Mouse (Mus musculus) liver, postnatal 0 days (tissue): ENCODE measurements around the gene Casz1. TPM values are rescaled to one million over a fixed set of nuclear protein-coding genes. Genes with fewer than 3 reads are reported as not detected.

ENCODE experiments used
- ATAC-seq: fragments of 200-750 bp; cut with Nextera tagmentation; 2 replicates; pipeline ENCODE4 v1.8.0; 2017; ENCODE audit warnings: mild to moderate bottlenecking, moderate library complexity
- DNase-seq: peaks from one replicate; pipeline ENCODE4 v3.0.0-alpha.2; 2016
- H3K27ac ChIP-seq: fragments of 300-500 bp; sonication (generic); 2 replicates; pipeline ENCODE4 v1.5.1; 2014; ENCODE audit warnings: antibody characterized with exemption, moderate library complexity, mild to moderate bottlenecking, low read depth
- H3K27me3 ChIP-seq: fragments of 300-500 bp; sonication (generic); 2 replicates; pipeline ENCODE4 v1.6.1; 2014; ENCODE audit warnings: low read length, control low read depth, mixed read lengths; ENCODE audit not compliant: insufficient read depth
- H3K36me3 ChIP-seq: fragments of 300-500 bp; sonication (generic); replicated peaks from 2 replicates; pipeline ENCODE4 v1.6.1; 2014; ENCODE audit warnings: mild to moderate bottlenecking, control low read depth, low read length, moderate library complexity, mixed read lengths; ENCODE audit not compliant: insufficient read depth
- H3K4me1 ChIP-seq: fragments of 300-500 bp; sonication (generic); 2 replicates; pipeline ENCODE4 v1.6.1; 2014; ENCODE audit warnings: antibody characterized with exemption, mild to moderate bottlenecking, control low read depth; ENCODE audit not compliant: insufficient read depth
- H3K4me2 ChIP-seq: fragments of 300-500 bp; sonication (generic); 2 replicates; pipeline ENCODE4 v1.6.1; 2014; ENCODE audit warnings: low read depth, mild to moderate bottlenecking, low read length, moderate library complexity, mixed read lengths
- H3K4me3 ChIP-seq: fragments of 300-500 bp; sonication (generic); 2 replicates; pipeline ENCODE4 v1.5.1; 2014; ENCODE audit warnings: low read depth, low read length
- H3K9ac ChIP-seq: fragments of 300-500 bp; sonication (generic); replicated peaks from 2 replicates; pipeline ENCODE4 v1.6.1; 2014; ENCODE audit warnings: mild to moderate bottlenecking, moderate library complexity
- H3K9me3 ChIP-seq: fragments of 300-500 bp; sonication (generic); 2 replicates; pipeline ENCODE4 v1.6.1; 2016; ENCODE audit warnings: mild to moderate bottlenecking, control low read depth, low read length, mixed read lengths
- CTCF ChIP-seq: sonication (generic); IDR thresholded peaks from 2 replicates; pipeline ENCODE4 v1.5.1; 2016; ENCODE audit warnings: antibody characterized with exemption, low read depth
- EP300 ChIP-seq: IDR thresholded peaks from 2 replicates; pipeline ENCODE4 v1.6.1; 2016; ENCODE audit warnings: antibody characterized with exemption, low read depth, mild to moderate bottlenecking
- WGBS: fragments of 180-500 bp; shearing (Covaris S2); extraction: QIAGEN DNeasy Blood & Tissue Kit; methylation state at CpG from one replicate; pipeline ENCODE4 v1.1.7; 2014; ENCODE audit not compliant: insufficient replicate concordance; 5-methylcytosine and 5-hydroxymethylcytosine counted together
- polyA plus RNA-seq: library from polyadenylated mRNA; unstranded; fragments of >200 nt; fragmentation: Nextera tagmentation; extraction: Ambion mirVana; gene quantifications from 2 replicates; pipeline ENCODE4 v1.2.1, GENCODE M21; 2015

The Casz1 gene
- polyA plus RNA-seq, 1 experiment from 2014 or later = 0.43 TPM

DNA sequence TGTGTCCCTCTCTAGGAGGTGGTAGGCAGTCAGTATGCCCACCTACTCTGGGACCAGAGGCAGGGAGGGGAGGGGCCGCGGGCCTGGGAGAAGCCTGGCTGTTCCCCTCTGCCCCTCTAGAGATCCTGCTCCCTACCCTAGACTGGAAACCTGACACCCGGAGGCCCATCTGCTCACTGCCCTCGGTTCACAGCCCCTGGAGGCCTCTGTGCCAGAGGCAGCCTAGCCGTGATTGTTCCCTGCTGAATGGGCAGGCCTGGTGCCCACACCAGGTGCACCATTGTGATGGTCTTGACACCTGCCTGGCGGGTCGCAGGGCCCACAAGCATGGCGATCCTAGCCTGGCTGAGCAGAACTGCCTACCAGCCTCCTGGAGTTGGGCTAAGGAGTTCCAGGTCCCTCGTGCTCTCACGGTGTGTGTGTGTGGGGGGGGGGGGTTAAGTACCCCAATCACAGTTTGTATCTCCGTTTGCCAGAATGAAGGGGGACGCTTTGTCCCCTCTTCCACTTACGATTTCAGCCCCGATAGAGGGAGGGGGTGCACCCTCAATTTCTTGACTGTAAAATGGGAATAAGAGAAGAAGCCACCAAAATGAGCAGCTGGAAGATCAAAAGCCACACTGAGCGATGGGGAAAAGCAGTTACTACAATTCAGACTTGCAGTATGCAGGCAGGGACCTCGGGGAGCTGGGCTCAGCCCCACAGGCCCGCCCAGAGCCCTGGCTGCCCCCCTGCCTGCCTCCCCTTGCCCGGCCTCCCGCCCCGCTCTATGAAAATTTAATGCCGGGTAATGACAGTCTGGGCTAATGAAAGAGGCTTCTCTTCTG lies 33.4 kb upstream of the Casz1 start:
- WGBS = 12% methylated on average over 21 of the region's 21 CpGs
- Histone ChIP-seq H3K4me3 (no peak overlapping the region), H3K27ac (no peak overlapping the region), H3K27me3 (peaks cover 24% of the 10 kb centered on the region), H3K9me3 (no peaks in the 10 kb centered on the region), H3K9ac (no peak overlapping the region), H3K4me1 (no peaks in the 10 kb centered on the region), H3K36me3 (no peaks in the 10 kb centered on the region), H3K4me2 (no peak overlapping the region)
- no peak for DNase-seq
- TF ChIP-seq CTCF (no peak), EP300 (no peak)
- ATAC-seq = no peak

DNA sequence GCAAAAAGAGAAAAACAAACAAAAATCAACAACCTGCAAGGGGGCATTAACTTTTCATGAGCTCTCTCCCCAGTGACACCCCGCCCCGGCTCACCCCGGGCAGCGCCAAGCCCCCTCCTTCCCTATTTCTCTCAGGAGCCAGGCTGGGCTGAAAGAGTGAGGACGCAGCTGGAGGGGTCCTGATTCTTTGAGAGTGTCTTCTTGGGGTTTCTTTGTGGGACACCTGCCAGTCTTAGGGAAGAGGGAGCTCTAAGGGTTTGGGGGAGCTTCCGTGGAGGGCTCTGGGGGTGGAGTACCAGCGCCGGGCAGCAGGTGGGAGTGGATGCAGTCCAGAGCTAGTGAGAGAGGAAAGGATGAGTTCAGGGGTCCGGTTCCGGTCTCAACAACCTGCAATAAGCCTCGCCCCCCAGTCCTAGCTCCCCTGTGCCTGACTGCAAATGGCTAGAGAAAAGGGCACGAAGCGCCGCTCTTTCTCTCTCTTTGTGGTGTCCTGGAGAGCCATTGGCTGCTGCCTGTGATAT lies 32.8 kb upstream of the Casz1 start:
- Histone ChIP-seq H3K4me3 (no peak overlapping the region), H3K4me1 (no peaks in the 10 kb centered on the region), H3K27me3 (peaks cover 24% of the 10 kb centered on the region), H3K4me2 (no peak overlapping the region), H3K9ac (no peak overlapping the region), H3K36me3 (no peaks in the 10 kb centered on the region), H3K9me3 (no peaks in the 10 kb centered on the region), H3K27ac (no peak overlapping the region)
- DNase-seq (no peak), ATAC-seq (no peak)
- 12% methylated on average over 14 of the region's 14 CpGs for WGBS
- TF ChIP-seq EP300 (no peak), CTCF (no peak)

DNA sequence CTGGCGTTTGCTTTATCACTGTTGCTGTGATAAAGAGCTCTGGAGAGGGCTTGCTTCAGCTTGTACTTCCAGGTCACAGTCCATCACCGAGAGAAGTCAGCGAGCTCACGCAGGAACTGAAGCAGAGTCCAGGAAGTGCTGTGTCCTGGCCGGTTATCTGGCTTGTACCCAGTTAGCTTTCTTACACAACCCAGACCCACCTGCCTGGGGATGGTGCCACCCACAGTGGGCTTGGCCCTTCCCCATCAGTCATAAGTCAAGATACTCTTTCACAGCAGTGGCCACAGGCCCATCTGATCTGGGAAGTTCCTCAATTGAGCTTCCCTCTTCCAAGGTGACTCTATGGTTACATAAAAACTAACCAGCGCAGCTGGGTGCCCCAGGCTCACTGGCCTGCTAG lies 31.6 kb upstream of the Casz1 start:
- Histone ChIP-seq H3K27me3 (peaks cover 24% of the 10 kb centered on the region), H3K9me3 (no peaks in the 10 kb centered on the region), H3K27ac (no peak overlapping the region), H3K9ac (no peak overlapping the region), H3K4me3 (no peak overlapping the region), H3K36me3 (no peaks in the 10 kb centered on the region), H3K4me1 (no peaks in the 10 kb centered on the region), H3K4me2 (no peak overlapping the region)
- no peak for TF ChIP-seq CTCF
- no peak for TF ChIP-seq EP300
- no peak for DNase-seq
- ATAC-seq = no peak
- 37% methylated on average over 6 of the region's 6 CpGs for WGBS

DNA sequence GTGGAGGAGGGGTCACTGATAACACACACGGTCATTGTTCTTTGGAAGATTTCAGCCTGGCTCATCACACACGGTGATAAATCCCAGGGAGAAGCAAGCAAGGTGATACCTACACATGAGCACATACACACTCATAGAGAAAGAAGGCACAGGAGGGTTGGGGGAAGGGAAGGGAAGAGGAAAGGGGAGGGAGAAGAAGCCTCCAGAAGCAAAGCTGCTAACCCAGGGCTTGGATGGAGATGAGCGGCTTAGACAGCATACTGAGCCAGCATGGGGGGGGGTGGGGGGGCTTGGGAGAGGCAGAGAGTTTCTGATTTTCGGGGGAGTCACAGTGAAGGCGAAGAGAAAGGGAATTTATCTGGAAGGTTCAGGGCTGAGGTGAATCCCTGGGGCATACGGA lies 30.2 kb upstream of the Casz1 start:
- H3K9ac ChIP-seq = no peak overlapping the region
- no peak overlapping the region for H3K27ac ChIP-seq
- no peaks in the 10 kb centered on the region for H3K9me3 ChIP-seq
- no peaks in the 10 kb centered on the region for H3K4me1 ChIP-seq
- ATAC-seq (no peak), DNase-seq (no peak)
- H3K36me3 ChIP-seq = no peaks in the 10 kb centered on the region
- peaks cover 28% of the 10 kb centered on the region for H3K27me3 ChIP-seq
- H3K4me3 ChIP-seq = no peak overlapping the region
- no peak overlapping the region for H3K4me2 ChIP-seq
- 68% methylated on average over 6 of the region's 6 CpGs for WGBS
- TF ChIP-seq CTCF (no peak), EP300 (no peak)

DNA sequence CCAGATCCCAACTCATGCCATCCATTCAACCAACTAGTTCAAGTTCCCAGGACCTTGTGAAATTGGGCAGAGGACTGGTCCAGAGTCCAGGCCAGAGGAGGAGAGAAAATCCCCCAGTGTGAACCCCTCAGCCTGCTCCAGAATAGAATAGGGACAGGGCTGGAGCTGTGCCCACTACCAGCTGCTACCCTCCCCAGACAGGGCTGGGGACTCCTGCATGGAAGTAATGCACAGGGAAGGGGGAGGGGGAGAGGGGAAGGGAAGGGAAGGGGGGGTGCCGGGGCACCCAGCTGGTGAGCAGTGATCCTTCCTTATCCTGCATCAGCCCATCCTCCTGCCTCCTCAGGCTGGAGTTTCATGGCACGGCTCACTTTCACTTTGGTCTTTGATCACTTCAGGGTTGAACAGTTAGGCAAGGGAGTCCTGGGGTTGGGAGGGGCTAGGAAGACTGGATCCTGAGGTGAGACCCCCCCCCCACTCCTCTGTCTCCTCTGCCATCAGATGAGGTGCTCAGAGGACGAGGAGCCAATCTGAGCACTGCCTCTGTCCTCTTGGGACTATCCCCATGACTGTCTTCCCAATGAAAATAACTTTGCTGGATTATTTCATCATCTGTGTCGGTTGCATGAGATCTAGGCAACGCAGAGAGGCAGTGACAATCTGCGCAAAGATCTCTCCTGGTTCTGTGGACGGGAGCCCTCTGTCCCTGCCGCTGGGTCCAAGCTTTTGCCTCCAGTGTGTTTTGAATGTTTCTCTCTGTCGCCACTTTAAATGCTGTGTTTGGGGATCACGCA lies 28.6 kb upstream of the Casz1 start:
- Histone ChIP-seq H3K9ac (no peak overlapping the region), H3K9me3 (no peaks in the 10 kb centered on the region), H3K4me1 (no peaks in the 10 kb centered on the region), H3K4me3 (no peak overlapping the region), H3K36me3 (no peaks in the 10 kb centered on the region), H3K27me3 (peaks cover 25% of the 10 kb centered on the region), H3K4me2 (no peak overlapping the region), H3K27ac (no peak overlapping the region)
- 59% methylated on average over 10 of the region's 10 CpGs for WGBS
- TF ChIP-seq EP300 (no peak), CTCF (no peak)
- DNase-seq (no peak), ATAC-seq (no peak)

DNA sequence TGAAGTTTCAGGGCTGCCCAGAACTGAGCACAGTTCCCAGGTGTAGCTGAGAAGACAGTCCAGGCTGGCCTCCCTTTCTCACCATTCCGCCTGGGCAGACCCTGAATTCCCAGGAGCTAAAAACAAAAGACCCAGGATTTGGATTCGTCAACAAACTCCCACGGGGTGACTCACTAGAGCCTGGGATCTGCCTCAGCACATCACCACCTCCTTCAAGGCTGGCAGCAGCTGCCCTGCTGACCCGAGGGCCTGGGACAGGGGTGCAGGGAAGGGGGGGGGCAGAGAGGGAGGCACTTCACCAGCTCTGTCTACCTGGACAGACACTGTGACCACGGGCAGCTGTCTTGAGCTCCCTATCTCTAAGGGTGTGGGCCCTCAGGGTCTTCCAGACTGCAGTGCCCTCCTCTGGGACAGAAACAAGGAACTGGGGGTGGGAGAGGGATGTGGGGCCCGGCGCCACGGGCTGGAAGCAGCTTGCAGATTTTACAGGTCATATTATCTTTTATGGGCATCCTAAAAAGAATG lies 24.1 kb upstream of the Casz1 start:
- TF ChIP-seq EP300 (no peak), CTCF (no peak)
- Histone ChIP-seq H3K9ac (no peak overlapping the region), H3K27me3 (peaks cover 4% of the 10 kb centered on the region; the same call in 1 of the 2 replicates), H3K4me1 (no peaks in the 10 kb centered on the region), H3K36me3 (no peaks in the 10 kb centered on the region), H3K9me3 (no peaks in the 10 kb centered on the region), H3K4me3 (no peak overlapping the region), H3K27ac (no peak overlapping the region), H3K4me2 (no peak overlapping the region)
- ATAC-seq (no peak), DNase-seq (no peak)
- WGBS = 54% methylated on average over 8 of the region's 8 CpGs
